Mouse (Mus musculus) hindbrain, postnatal 0 days (tissue): ENCODE results near the gene Ltb. TPM values are rescaled to one million over a fixed set of nuclear protein-coding genes. Genes with fewer than 3 reads are reported as not detected.
"Not testable (repeated sequence)": the region's sequence is repeated elsewhere in the genome, so short reads cannot be mapped to it uniquely, and the experiment has no call there.

Experiments
- ATAC-seq: fragments of 200-750 bp; cut with Nextera tagmentation; 2 replicates; pipeline ENCODE4 v1.8.0; 2017; ENCODE audit warnings: mild to moderate bottlenecking, moderate TSS enrichment, moderate library complexity
- DNase-seq: peaks from one replicate; pipeline ENCODE4 v3.0.0-alpha.2; 2015; ENCODE audit warnings: low spot score
- H3K27ac ChIP-seq: fragments of 300-500 bp; sonication (generic); 2 replicates; pipeline ENCODE4 v1.5.1; 2014; ENCODE audit warnings: mild to moderate bottlenecking
- H3K27me3 ChIP-seq: fragments of 300-500 bp; sonication (generic); 2 replicates; pipeline ENCODE4 v1.6.1; 2014; ENCODE audit warnings: low read length, mixed read lengths; ENCODE audit not compliant: insufficient read depth
- H3K36me3 ChIP-seq: fragments of 300-500 bp; sonication (generic); 2 replicates; pipeline ENCODE4 v1.6.1; 2014; ENCODE audit warnings: low read length, mixed read lengths; ENCODE audit not compliant: insufficient read depth
- H3K4me1 ChIP-seq: fragments of 300-500 bp; sonication (generic); 2 replicates; pipeline ENCODE4 v1.6.1; 2014; ENCODE audit warnings: antibody characterized with exemption, low read length, mixed read lengths; ENCODE audit not compliant: insufficient read depth
- H3K4me2 ChIP-seq: fragments of 300-500 bp; sonication (generic); 2 replicates; pipeline ENCODE4 v1.6.1; 2014; ENCODE audit warnings: low read depth, mild to moderate bottlenecking, low read length, moderate library complexity, mixed read lengths
- H3K4me3 ChIP-seq: fragments of 300-500 bp; sonication (generic); 2 replicates; pipeline ENCODE4 v1.5.1; 2014; ENCODE audit warnings: low read length
- H3K9ac ChIP-seq: fragments of 300-500 bp; sonication (generic); replicated peaks from 2 replicates; pipeline ENCODE4 v1.6.1; 2014; ENCODE audit warnings: mild to moderate bottlenecking, low read length, moderate library complexity, mixed read lengths
- H3K9me3 ChIP-seq: fragments of 300-500 bp; sonication (generic); 2 replicates; pipeline ENCODE4 v1.6.1; 2016; ENCODE audit warnings: low read length, mixed read lengths
- CTCF ChIP-seq: IDR thresholded peaks from 2 replicates; pipeline ENCODE4 v1.5.1; 2016; ENCODE audit warnings: antibody characterized with exemption, control low read depth, low read depth
- WGBS: fragments of 180-500 bp; shearing (Covaris S2); extraction: QIAGEN DNeasy Blood & Tissue Kit; methylation state at CpG from one replicate; pipeline ENCODE4 v1.1.7; 2014; 5-methylcytosine and 5-hydroxymethylcytosine counted together
- polyA plus RNA-seq: library from polyadenylated mRNA; unstranded; fragments of >200 nt; fragmentation: Nextera tagmentation; extraction: Ambion mirVana; gene quantifications from 2 replicates; pipeline ENCODE4 v1.2.1, GENCODE M21; 2015
- total RNA-seq: library from RNA; depleted of rRNA; stranded (reverse); fragments of >200 nt; gene quantifications from 2 replicates; pipeline ENCODE4 v1.2.3, GENCODE M21; 2014

The Ltb gene
- total and polyA plus RNA-seq, 2 experiments from 2014 or later: 1.2 TPM; not detected in 1

GRCm38 (mm10) chr17:35232659-35233058 lies 38.4 kb downstream of the Ltb start:
- Histone ChIP-seq H3K36me3 (peaks cover 31% of the 10 kb centered on the region), H3K4me1 (no peaks in the 10 kb centered on the region), H3K9ac (no peak overlapping the region), H3K9me3 (no peaks in the 10 kb centered on the region), H3K4me3 (no peak overlapping the region), H3K4me2 (no peak overlapping the region), H3K27ac (no peak overlapping the region), H3K27me3 (no peaks in the 10 kb centered on the region)
- DNase-seq (no peak), ATAC-seq (no peak)
- no peak for TF ChIP-seq CTCF
- 89% methylated on average over 5 of the region's 5 CpGs for WGBS

- Histone ChIP-seq H3K4me1 (no peaks in the 10 kb centered on the region), H3K27ac (no peak within 1 kb of the TSS; the same call in 1 of the 2 replicates), H3K9ac (peak within 1 kb of the TSS; percentile 77; the same call in 1 of the 2 replicates), H3K9me3 (no peaks in the 10 kb centered on the region), H3K36me3 (peaks cover 25% of the 10 kb centered on the region), H3K4me3 (peak within 1 kb of the TSS; percentile 54; the same call in 1 of the 2 replicates), H3K4me2 (peak within 1 kb of the TSS; percentile 87), H3K27me3 (no peaks in the 10 kb centered on the region)
- DNase-seq: no peak
- no peak for ATAC-seq
- 63% methylated on average over 18 of the region's 18 CpGs for WGBS
- no peak for TF ChIP-seq CTCF
These were observed 39.1 kb downstream of the Ltb start, which contains the start of gene Atp6v1g2 for GRCm38 (mm10) chr17:35233114-35233980. Gene Atp6v1g2 (plus strand): TSS chr17:35233660.

DNA sequence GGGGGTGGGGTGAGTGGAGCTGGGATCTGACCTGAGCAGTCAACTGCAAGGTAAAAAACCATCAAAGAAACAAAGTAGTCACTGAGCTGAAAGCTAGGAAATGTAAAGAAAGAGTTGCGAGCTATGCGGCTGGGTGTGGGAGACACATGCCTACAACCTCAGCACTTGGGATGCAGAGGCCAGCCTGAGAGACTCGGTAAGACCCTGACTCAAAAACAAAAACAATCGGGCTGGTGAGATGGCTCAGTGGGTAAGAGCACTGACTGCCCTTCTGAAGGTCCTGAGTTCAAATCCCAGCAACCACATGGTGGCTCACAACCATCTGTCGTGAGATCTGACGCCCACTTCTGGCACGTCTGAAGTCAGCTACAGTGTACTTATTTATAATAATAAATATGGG lies 39.9 kb downstream of the Ltb start:
- H3K4me3 ChIP-seq, H3K27me3 ChIP-seq, H3K4me1 ChIP-seq, H3K9ac ChIP-seq, H3K9me3 ChIP-seq, ATAC-seq, H3K4me2 ChIP-seq, DNase-seq, H3K27ac ChIP-seq: not testable (repeated sequence)
- H3K36me3 ChIP-seq: peaks cover 23% of the 10 kb centered on the region
- 81% methylated on average over 7 of the region's 7 CpGs for WGBS

DNA sequence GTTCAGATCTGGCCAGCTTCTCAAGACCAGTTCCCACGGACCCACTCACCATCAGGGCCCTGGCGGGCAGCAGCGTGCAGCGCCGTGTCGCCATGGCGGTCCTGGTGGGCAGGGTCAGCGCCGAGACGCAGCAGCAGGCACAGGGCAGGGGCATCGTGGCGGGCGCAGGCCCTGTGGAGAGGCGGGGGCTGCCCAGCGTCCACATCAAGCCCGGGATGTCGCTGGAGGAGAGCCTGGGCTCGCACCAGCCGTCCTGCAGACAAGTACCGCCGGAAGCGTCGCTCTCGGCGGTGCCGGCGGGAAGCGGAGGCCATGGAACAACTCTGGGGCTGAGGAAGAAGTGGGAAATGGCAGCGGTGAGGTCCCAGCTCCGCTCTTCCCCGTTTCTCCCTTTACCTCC lies 40.7 kb downstream of the Ltb start:
- 9% methylated on average over 31 of the region's 31 CpGs for WGBS

GRCm38 (mm10) chr17:35235614-35236389 lies 41.6 kb downstream of the Ltb start, which contains the start of gene Nfkbil1:
Gene Nfkbil1 (minus strand): TSS chr17:35235792.
- no peak for TF ChIP-seq CTCF
- Histone ChIP-seq H3K9me3 (no peaks in the 10 kb centered on the region), H3K27ac (peak within 1 kb of the TSS; percentile 98), H3K4me1 (peaks cover 4% of the 10 kb centered on the region; the same call in 1 of the 2 replicates), H3K36me3 (peaks cover 12% of the 10 kb centered on the region), H3K4me2 (peak within 1 kb of the TSS; percentile 87), H3K27me3 (no peaks in the 10 kb centered on the region), H3K9ac (peak within 1 kb of the TSS; percentile 77), H3K4me3 (peak within 1 kb of the TSS; percentile 54)
- peak; percentile 98 for DNase-seq
- ATAC-seq: peak; percentile 81
- under 1% methylated on average over 35 of the region's 35 CpGs for WGBS

More for the DNA sequence above, 40.7 kb downstream of the Ltb start:
- no peak for TF ChIP-seq CTCF
- no peaks in the 10 kb centered on the region for H3K9me3 ChIP-seq
- peak overlapping the region; percentile 54 for H3K4me3 ChIP-seq
- ATAC-seq (no peak), DNase-seq (no peak)
- no peaks in the 10 kb centered on the region for H3K27me3 ChIP-seq
- peak overlapping the region; percentile 98 for H3K27ac ChIP-seq
- H3K4me2 ChIP-seq: peak overlapping the region; percentile 87
- no peaks in the 10 kb centered on the region for H3K4me1 ChIP-seq
- H3K9ac ChIP-seq: peak overlapping the region; percentile 77
- peaks cover 14% of the 10 kb centered on the region for H3K36me3 ChIP-seq

GRCm38 (mm10) chr17:35236390-35236746 lies 42.1 kb downstream of the Ltb start:
- H3K4me3 ChIP-seq: peak overlapping the region; percentile 54
- WGBS: under 1% methylated on average over 18 of the region's 18 CpGs
- H3K27me3 ChIP-seq: no peaks in the 10 kb centered on the region
- peak; percentile 99 for TF ChIP-seq CTCF
- peak overlapping the region; percentile 87 for H3K4me2 ChIP-seq
- peak; percentile 85 for ATAC-seq
- 0 out of 2 replicates have a peak, but pooled peaks cover 8% of the 10 kb centered on the region for H3K36me3 ChIP-seq
- H3K27ac ChIP-seq: peak overlapping the region; percentile 98
- H3K4me1 ChIP-seq: peaks cover 5% of the 10 kb centered on the region; the same call in 1 of the 2 replicates
- H3K9ac ChIP-seq: peak overlapping the region; percentile 77
- DNase-seq: peak; percentile 95
- H3K9me3 ChIP-seq: no peaks in the 10 kb centered on the region
